Mouse (Mus musculus) MEL (cell line): ENCODE measurements at regions not wholly inside any gene's neighbourhood (a gene's known extent, or its start where the extent isn't known, plus 50 kb on each side); places are given as distances from the start of the nearest gene placed in this dataset.

ENCODE experiments used
- DNase-seq: peaks from one replicate; pipeline ENCODE4 v3.0.0; 2011; ENCODE audit warnings: low read depth, low spot score
- H3K27ac ChIP-seq: 2 replicates; pipeline ENCODE4 v1.5.1; 2012; ENCODE audit warnings: low read depth, mild to moderate bottlenecking, control low read depth, low read length, moderate library complexity; ENCODE audit not compliant: control insufficient read depth
- H3K27me3 ChIP-seq, 2 experiments: fragments of 150-350 bp in 1 of 2; sonication (generic) in 1 of 2; 2 replicates each; pipeline ENCODE4 v1.6.1; 2012; ENCODE audit warnings: low read length in 2 of 2, mild to moderate bottlenecking in 2 of 2, improper control_type of control experiment in 1 of 2, moderate library complexity in 1 of 2; ENCODE audit not compliant: insufficient read depth in 2 of 2, control insufficient read depth in 1 of 2
- H3K36me3 ChIP-seq, 2 experiments: 2 replicates each; pipeline ENCODE4 v1.6.1; 2012 to 2014; ENCODE audit warnings: low read length in 2 of 2, improper control_type of control experiment in 1 of 2, inconsistent platforms in 1 of 2, mild to moderate bottlenecking in 1 of 2; ENCODE audit not compliant: insufficient read depth in 2 of 2, control insufficient read depth in 1 of 2
- H3K4me1 ChIP-seq, 2 experiments: fragments of 150-350 bp in 1 of 2; sonication (generic) in 1 of 2; 2 replicates each; pipeline ENCODE4 v1.6.1; 2012; ENCODE audit warnings: low read length in 2 of 2, improper control_type of control experiment in 1 of 2, mild to moderate bottlenecking in 1 of 2; ENCODE audit not compliant: insufficient read depth in 2 of 2, control insufficient read depth in 1 of 2
- H3K4me3 ChIP-seq, 2 experiments: fragments of 150-350 bp in 1 of 2; sonication (generic) in 1 of 2; 2 replicates each; pipeline ENCODE4 v1.5.1; 2012; ENCODE audit warnings: low read depth in 2 of 2, low read length in 2 of 2, mild to moderate bottlenecking in 2 of 2, moderate library complexity in 2 of 2, control low read depth in 1 of 2, improper control_type of control experiment in 1 of 2; ENCODE audit not compliant: control insufficient read depth in 1 of 2, insufficient read depth in 1 of 2
- H3K79me2 ChIP-seq: 2 replicates; pipeline ENCODE4 v1.6.1; 2012; ENCODE audit warnings: mild to moderate bottlenecking, low read length, moderate library complexity; ENCODE audit not compliant: control insufficient read depth, poor library complexity, insufficient read depth
- H3K9ac ChIP-seq: 2 replicates; pipeline ENCODE4 v1.6.1; 2012; ENCODE audit warnings: low read depth, mild to moderate bottlenecking, control low read depth, low read length, moderate library complexity; ENCODE audit not compliant: control insufficient read depth, poor library complexity, severe bottlenecking
- H3K9me3 ChIP-seq: fragments of 150-350 bp; sonication (generic); replicated peaks from 2 replicates; pipeline ENCODE4 v1.6.1; 2012; ENCODE audit warnings: mild to moderate bottlenecking, low read length, improper control_type of control experiment, moderate library complexity; ENCODE audit not compliant: insufficient read depth
- BHLHE40 ChIP-seq: IDR thresholded peaks from 2 replicates; pipeline ENCODE4 v1.6.1; 2012; ENCODE audit warnings: low read depth, mild to moderate bottlenecking, inconsistent platforms, low read length, improper control_type of control experiment, borderline replicate concordance
- CHD2 ChIP-seq: IDR thresholded peaks from 2 replicates; pipeline ENCODE4 v1.6.1; 2011; ENCODE audit warnings: low read length, improper control_type of control experiment
- CTCF ChIP-seq, 3 experiments: IDR thresholded peaks in 2 of 3; conservative IDR thresholded peaks in 1 of 3; 2 replicates each; pipeline ENCODE4 v1.5.1; 2011 to 2012; ENCODE audit warnings: low read length in 3 of 3, low read depth in 2 of 3, mild to moderate bottlenecking in 2 of 3, improper control_type of control experiment in 1 of 3, inconsistent platforms in 1 of 3, mixed read lengths in 1 of 3, moderate library complexity in 1 of 3; ENCODE audit not compliant: control insufficient read depth in 1 of 3, insufficient read depth in 1 of 3, poor library complexity in 1 of 3, severe bottlenecking in 1 of 3
- E2F4 ChIP-seq: IDR thresholded peaks from 2 replicates; pipeline ENCODE4 v1.6.1; 2011; ENCODE audit warnings: low read depth, low read length, improper control_type of control experiment, borderline replicate concordance
- ELF1 ChIP-seq: IDR thresholded peaks from 2 replicates; pipeline ENCODE4 v1.6.1; 2014; ENCODE audit warnings: low read depth, mild to moderate bottlenecking, inconsistent platforms, low read length, improper control_type of control experiment, moderate library complexity
- EP300 ChIP-seq, 2 experiments: IDR thresholded peaks; 2 replicates each; pipeline ENCODE4 v1.6.1; 2011; ENCODE audit warnings: improper control_type of control experiment in 2 of 2, low read length in 2 of 2, low read depth in 1 of 2, mild to moderate bottlenecking in 1 of 2
- ETS1 ChIP-seq: IDR thresholded peaks from 2 replicates; pipeline ENCODE4 v1.6.1; 2012; ENCODE audit warnings: low read depth, mild to moderate bottlenecking, inconsistent platforms, low read length, improper control_type of control experiment, moderate library complexity
- KAT2A ChIP-seq: conservative IDR thresholded peaks from 2 replicates; pipeline ENCODE4 v1.6.1; 2012; ENCODE audit warnings: low read depth, low read length, improper control_type of control experiment, inconsistent platforms
- MAX ChIP-seq: IDR thresholded peaks from 2 replicates; pipeline ENCODE4 v1.6.1; 2011; ENCODE audit warnings: low read length, improper control_type of control experiment
- MEF2A ChIP-seq: IDR thresholded peaks from 2 replicates; pipeline ENCODE4 v1.6.1; 2014; ENCODE audit warnings: low read depth, mild to moderate bottlenecking, inconsistent platforms, low read length, improper control_type of control experiment; ENCODE audit not compliant: poor library complexity, insufficient replicate concordance, severe bottlenecking; ENCODE audit errors: extremely low read depth
- MXI1 ChIP-seq: IDR thresholded peaks from 2 replicates; pipeline ENCODE4 v1.6.1; 2011; ENCODE audit warnings: mild to moderate bottlenecking, low read depth, low read length, improper control_type of control experiment
- MYB ChIP-seq: IDR thresholded peaks from 2 replicates; pipeline ENCODE4 v1.6.1; 2011; ENCODE audit warnings: mild to moderate bottlenecking, low read depth, low read length, improper control_type of control experiment
- MYC ChIP-seq: IDR thresholded peaks from 2 replicates; pipeline ENCODE4 v1.6.1; 2011; ENCODE audit warnings: low read depth, mild to moderate bottlenecking, low read length, improper control_type of control experiment, moderate library complexity
- NELFE ChIP-seq: IDR thresholded peaks from 2 replicates; pipeline ENCODE4 v1.6.1; 2011; ENCODE audit warnings: low read depth, low read length, improper control_type of control experiment
- POLR2A ChIP-seq, 2 experiments: IDR thresholded peaks; 2 replicates each; pipeline ENCODE4 v1.6.1; 2011 to 2012; ENCODE audit warnings: low read length in 2 of 2, mild to moderate bottlenecking in 2 of 2, control low read depth in 1 of 2, improper control_type of control experiment in 1 of 2, low read depth in 1 of 2, moderate library complexity in 1 of 2; ENCODE audit not compliant: control insufficient read depth in 1 of 2, insufficient read depth in 1 of 2, poor library complexity in 1 of 2
- RAD21 ChIP-seq: IDR thresholded peaks from 2 replicates; pipeline ENCODE4 v1.6.1; 2011; ENCODE audit warnings: mild to moderate bottlenecking, low read depth, low read length, improper control_type of control experiment
- SIN3A ChIP-seq: IDR thresholded peaks from 2 replicates; pipeline ENCODE4 v1.6.1; 2012; ENCODE audit warnings: low read length, improper control_type of control experiment, inconsistent platforms
- TAL1 ChIP-seq: IDR thresholded peaks from 2 replicates; pipeline ENCODE4 v1.6.1; 2012; ENCODE audit warnings: mild to moderate bottlenecking, inconsistent platforms, low read length, moderate library complexity, mixed read lengths
- TCF12 ChIP-seq: IDR thresholded peaks from 2 replicates; pipeline ENCODE4 v1.6.1; 2014; ENCODE audit warnings: low read depth, mild to moderate bottlenecking, inconsistent platforms, low read length, improper control_type of control experiment, moderate library complexity
- USF1 ChIP-seq: IDR thresholded peaks from 2 replicates; pipeline ENCODE4 v1.6.1; 2014; ENCODE audit warnings: low read depth, mild to moderate bottlenecking, inconsistent platforms, low read length, improper control_type of control experiment, moderate library complexity
- ZC3H11A ChIP-seq: IDR thresholded peaks from 2 replicates; pipeline ENCODE4 v1.6.1; 2012; ENCODE audit warnings: low read depth, mild to moderate bottlenecking, inconsistent platforms, low read length, improper control_type of control experiment
- ZKSCAN1 ChIP-seq: IDR thresholded peaks from 2 replicates; pipeline ENCODE4 v1.6.1; 2012; ENCODE audit warnings: low read depth, mild to moderate bottlenecking, inconsistent platforms, low read length, improper control_type of control experiment, moderate library complexity
- ZNF384 ChIP-seq: IDR thresholded peaks from 2 replicates; pipeline ENCODE4 v1.6.1; 2012; ENCODE audit warnings: low read depth, mild to moderate bottlenecking, inconsistent platforms, low read length, improper control_type of control experiment

- TF ChIP-seq NELFE (no peak), POLR2A (IDR thresholded peaks at IDR 0.05; ENCODE audit: control insufficient read depth in 1 of 2, insufficient read depth in 1 of 2, low read depth in 1 of 2, low read length in 2 of 2, poor library complexity in 1 of 2) (0 out of 4 replicates have a peak, but pooled peaks of 1 of the 2 experiments have one; percentile 5), ELF1 (no peak), USF1 (no peak), ZKSCAN1 (no peak), TAL1 (no peak), MEF2A (no peak), CHD2 (no peak), RAD21 (no peak), MXI1 (peak; percentile 55), CTCF (IDR thresholded peaks at IDR 0.05 in 2 of 3, conservative IDR thresholded peaks at IDR 0.05 in 1 of 3; ENCODE audit: control insufficient read depth in 1 of 3, insufficient read depth in 1 of 3, low read depth in 2 of 3, low read length in 3 of 3, poor library complexity in 1 of 3, severe bottlenecking in 1 of 3) (no peak)
Measured at GRCm38 (mm10) chr16:30144818-30145464, 80.8 kb downstream of the Hes1 start (continued).

GRCm38 (mm10) chr16:30145465-30146207 lies 81.5 kb downstream of the Hes1 start:
- Histone ChIP-seq H3K79me2 (no peaks in the 10 kb centered on the region; the same call in 1 of the 2 replicates), H3K9ac (peak overlapping the region; percentile 82), H3K27ac (peak overlapping the region; percentile 83), H3K9me3 (no peaks in the 10 kb centered on the region), H3K27me3 (no peaks in the 10 kb centered on the region), H3K36me3 (peaks cover 0 to 16% of the 10 kb centered on the region in 2 experiments; a peak in 2 of 4 replicates), H3K4me1 (peaks cover 7 to 15% of the 10 kb centered on the region in 2 experiments), H3K4me3 (peak overlapping the region; percentile 42 to 58)
- peak; percentile 70 for DNase-seq
- TF ChIP-seq MAX: peak; percentile 83
- TF ChIP-seq BHLHE40: peak; percentile 25; the same call in 1 of the 2 replicates
- TF ChIP-seq ZNF384: peak; percentile 60
- no peak for TF ChIP-seq CTCF (IDR thresholded peaks at IDR 0.05 in 2 of 3, conservative IDR thresholded peaks at IDR 0.05 in 1 of 3; ENCODE audit: control insufficient read depth in 1 of 3, insufficient read depth in 1 of 3, low read depth in 2 of 3, low read length in 3 of 3, poor library complexity in 1 of 3, severe bottlenecking in 1 of 3)
- TF ChIP-seq KAT2A: no peak
- no peak for TF ChIP-seq TCF12
- 0 out of 2 replicates have a peak, but pooled peaks have one; percentile 4 for TF ChIP-seq SIN3A
- peak; percentile 74 for TF ChIP-seq MXI1
- no peak for TF ChIP-seq MYB
- TF ChIP-seq MEF2A: no peak
- TF ChIP-seq ZC3H11A: no peak
- TF ChIP-seq TAL1: no peak
- TF ChIP-seq EP300 (IDR thresholded peaks at IDR 0.05; ENCODE audit: low read depth in 1 of 2, low read length in 2 of 2): 0 out of 4 replicates have a peak, but pooled peaks of 1 of the 2 experiments have one; percentile 6
- peak; percentile 38; the same call in 1 of the 2 replicates for TF ChIP-seq USF1
- TF ChIP-seq MYC: peak; percentile 74; the same call in 1 of the 2 replicates
- 0 out of 4 replicates have a peak, but pooled peaks of 1 of the 2 experiments have one; percentile 15 for TF ChIP-seq POLR2A (IDR thresholded peaks at IDR 0.05; ENCODE audit: control insufficient read depth in 1 of 2, insufficient read depth in 1 of 2, low read depth in 1 of 2, low read length in 2 of 2, poor library complexity in 1 of 2)
- no peak for TF ChIP-seq E2F4
- no peak for TF ChIP-seq ETS1
